Mouse (Mus musculus) embryonic facial prominence, embryonic 14.5 days (tissue): Measurements from ENCODE around the gene Gm884. TPM values are rescaled to one million over a fixed set of nuclear protein-coding genes. Genes with fewer than 3 reads are reported as not detected.

Experiments used
- ATAC-seq: fragments of 200-750 bp; cut with Nextera tagmentation; 2 replicates; pipeline ENCODE4 v1.8.0; 2017; ENCODE audit warnings: low read depth, moderate number of reproducible peaks, moderate TSS enrichment
- DNase-seq: peaks from one replicate; pipeline ENCODE4 v3.0.0-alpha.2; 2015; ENCODE audit warnings: low spot score
- H3K27ac ChIP-seq: fragments of 300-500 bp; sonication (generic); replicated peaks from 2 replicates; pipeline ENCODE4 v1.5.1; 2014; ENCODE audit warnings: low read depth, mild to moderate bottlenecking, low read length, moderate library complexity
- H3K27me3 ChIP-seq: fragments of 300-500 bp; sonication (generic); replicated peaks from 2 replicates; pipeline ENCODE4 v1.6.1; 2014; ENCODE audit warnings: low read length; ENCODE audit not compliant: control insufficient read depth, insufficient read depth
- H3K36me3 ChIP-seq: fragments of 300-500 bp; sonication (generic); 2 replicates; pipeline ENCODE4 v1.6.1; 2014; ENCODE audit warnings: low read length, mixed read lengths; ENCODE audit not compliant: control insufficient read depth, insufficient read depth
- H3K4me1 ChIP-seq: fragments of 300-500 bp; sonication (generic); 2 replicates; pipeline ENCODE4 v1.6.1; 2014; ENCODE audit warnings: antibody characterized with exemption, low read length; ENCODE audit not compliant: control insufficient read depth, insufficient read depth
- H3K4me2 ChIP-seq: fragments of 300-500 bp; sonication (generic); 2 replicates; pipeline ENCODE4 v1.6.1; 2014; ENCODE audit warnings: low read depth, mild to moderate bottlenecking, low read length, moderate library complexity, mixed read lengths
- H3K4me3 ChIP-seq: fragments of 300-500 bp; sonication (generic); 2 replicates; pipeline ENCODE4 v1.5.1; 2014; ENCODE audit warnings: low read depth, mild to moderate bottlenecking, low read length
- H3K9ac ChIP-seq: fragments of 300-500 bp; sonication (generic); 2 replicates; pipeline ENCODE4 v1.6.1; 2014; ENCODE audit warnings: low read depth, mild to moderate bottlenecking, low read length, moderate library complexity, mixed read lengths
- H3K9me3 ChIP-seq: fragments of 300-500 bp; sonication (generic); 2 replicates; pipeline ENCODE4 v1.6.1; 2016; ENCODE audit warnings: low read length; ENCODE audit not compliant: control insufficient read depth
- WGBS: fragments of 180-500 bp; shearing (Covaris S2); extraction: QIAGEN DNeasy Blood & Tissue Kit; methylation state at CpG from one replicate; pipeline ENCODE4 v1.1.7; 2014; 5-methylcytosine and 5-hydroxymethylcytosine counted together
- polyA plus RNA-seq: library from polyadenylated mRNA; unstranded; fragments of >200 nt; fragmentation: Nextera tagmentation; extraction: Ambion mirVana; gene quantifications from 2 replicates; pipeline ENCODE4 v1.2.1, GENCODE M21; 2014

Gene Gm884
- polyA plus RNA-seq, 1 experiment from 2014 or later = not detected

DNA sequence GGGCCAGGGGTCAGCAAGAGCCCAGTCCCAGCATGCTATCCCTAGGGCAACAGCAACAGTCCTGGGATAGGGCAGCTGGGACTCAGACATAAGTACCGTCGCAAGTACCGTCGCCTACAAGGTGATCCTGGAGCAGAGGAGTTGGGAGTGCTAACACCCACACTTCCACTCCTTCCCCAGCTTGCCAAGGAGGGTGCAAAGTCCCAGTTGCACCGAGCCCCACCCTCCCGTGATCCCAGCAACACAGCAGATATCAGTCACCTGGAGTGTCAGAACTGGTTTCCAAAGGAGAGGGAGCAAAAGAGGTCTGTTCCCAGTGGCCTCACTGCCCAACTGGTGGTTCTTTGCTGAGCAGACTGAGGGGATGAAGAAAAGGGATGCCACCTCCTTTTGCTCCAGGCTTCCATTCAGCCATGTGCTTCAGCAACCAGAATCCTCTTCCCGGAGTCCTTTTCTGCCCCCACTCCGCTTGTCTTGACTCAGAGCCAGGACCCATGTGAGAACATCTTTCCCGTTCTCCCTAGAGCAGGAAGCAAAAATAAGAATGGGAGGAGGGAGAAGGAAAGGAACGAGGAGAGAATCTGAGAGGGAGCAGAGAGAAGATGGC, 32.5 kb upstream of the Gm884 start:
- H3K4me1 ChIP-seq = 0 out of 2 replicates have a peak, but pooled peaks cover 4% of the 10 kb centered on the region
- no peak overlapping the region for H3K9ac ChIP-seq
- H3K27ac ChIP-seq = no peak overlapping the region
- H3K9me3 ChIP-seq = no peaks in the 10 kb centered on the region
- H3K36me3 ChIP-seq = no peaks in the 10 kb centered on the region
- H3K4me2 ChIP-seq = no peak overlapping the region
- peaks cover 79% of the 10 kb centered on the region for H3K27me3 ChIP-seq
- H3K4me3 ChIP-seq = no peak overlapping the region
- ATAC-seq = no peak
- no peak for DNase-seq
- 71% methylated on average over 10 of the region's 10 CpGs for WGBS

DNA sequence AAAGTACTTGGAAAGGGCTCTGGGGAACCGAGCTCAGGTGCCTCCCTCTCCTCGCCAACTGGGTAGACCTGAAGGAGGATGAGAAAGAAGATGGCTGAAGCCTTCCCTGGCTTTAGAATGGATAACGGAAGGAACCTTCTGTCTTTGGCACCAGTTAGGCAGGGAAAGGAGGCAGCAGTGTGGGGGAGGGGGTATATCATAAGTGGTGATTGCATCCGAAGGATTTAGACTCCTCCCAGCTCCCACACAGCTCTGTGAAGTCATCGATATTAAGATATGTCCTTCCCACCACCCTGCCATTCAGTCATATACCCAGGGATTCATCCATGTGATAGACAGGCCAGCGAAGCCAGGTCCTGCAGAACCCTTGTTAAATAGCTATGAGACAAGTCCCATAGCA, 30.5 kb upstream of the Gm884 start:
- Histone ChIP-seq H3K4me2 (no peak overlapping the region), H3K4me3 (no peak overlapping the region), H3K27ac (no peak overlapping the region), H3K36me3 (no peaks in the 10 kb centered on the region), H3K9me3 (no peaks in the 10 kb centered on the region), H3K27me3 (peaks cover 92% of the 10 kb centered on the region), H3K9ac (no peak overlapping the region), H3K4me1 (0 out of 2 replicates have a peak, but pooled peaks cover 4% of the 10 kb centered on the region)
- ATAC-seq = no peak
- 79% methylated on average over 6 of the region's 6 CpGs for WGBS
- DNase-seq = no peak

DNA sequence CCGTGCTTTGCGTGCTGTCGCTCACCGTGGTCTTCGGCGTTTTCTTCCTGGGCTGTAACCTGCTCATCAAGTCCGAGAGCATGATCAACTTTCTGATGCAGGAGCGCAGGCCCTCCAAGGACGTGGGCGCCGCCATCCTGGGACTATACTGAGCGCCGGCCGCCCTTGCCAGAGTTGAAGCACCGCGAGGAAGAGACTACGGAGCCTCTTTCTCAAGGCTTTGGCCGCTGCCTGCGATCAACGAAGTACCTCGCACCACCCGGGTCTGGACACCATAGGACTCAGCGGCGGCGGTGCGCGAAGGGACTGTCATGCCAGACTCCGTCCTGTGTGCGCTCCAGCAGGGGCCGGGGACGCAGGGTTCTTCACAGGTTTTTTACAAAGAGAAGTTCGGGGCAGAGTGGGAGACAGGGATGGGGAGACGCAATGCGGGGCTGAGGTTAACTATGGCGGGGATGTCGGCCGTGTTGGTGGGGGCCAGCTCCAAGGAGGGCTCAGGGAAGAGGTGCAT, 29.1 kb upstream of the Gm884 start:
- no peak for ATAC-seq
- H3K27ac ChIP-seq = no peak overlapping the region
- peak overlapping the region; percentile 43 for H3K4me3 ChIP-seq
- H3K9me3 ChIP-seq = no peaks in the 10 kb centered on the region
- H3K27me3 ChIP-seq = peaks cover 80% of the 10 kb centered on the region
- 0 out of 2 replicates have a peak, but pooled peaks cover 4% of the 10 kb centered on the region for H3K4me1 ChIP-seq
- WGBS = 2% methylated on average over 24 of the region's 37 CpGs
- no peak for DNase-seq
- H3K36me3 ChIP-seq = no peaks in the 10 kb centered on the region
- peak overlapping the region; percentile 68 for H3K4me2 ChIP-seq
- 0 out of 2 replicates have a peak overlapping the region, but pooled peaks have one; percentile 37 for H3K9ac ChIP-seq

DNA sequence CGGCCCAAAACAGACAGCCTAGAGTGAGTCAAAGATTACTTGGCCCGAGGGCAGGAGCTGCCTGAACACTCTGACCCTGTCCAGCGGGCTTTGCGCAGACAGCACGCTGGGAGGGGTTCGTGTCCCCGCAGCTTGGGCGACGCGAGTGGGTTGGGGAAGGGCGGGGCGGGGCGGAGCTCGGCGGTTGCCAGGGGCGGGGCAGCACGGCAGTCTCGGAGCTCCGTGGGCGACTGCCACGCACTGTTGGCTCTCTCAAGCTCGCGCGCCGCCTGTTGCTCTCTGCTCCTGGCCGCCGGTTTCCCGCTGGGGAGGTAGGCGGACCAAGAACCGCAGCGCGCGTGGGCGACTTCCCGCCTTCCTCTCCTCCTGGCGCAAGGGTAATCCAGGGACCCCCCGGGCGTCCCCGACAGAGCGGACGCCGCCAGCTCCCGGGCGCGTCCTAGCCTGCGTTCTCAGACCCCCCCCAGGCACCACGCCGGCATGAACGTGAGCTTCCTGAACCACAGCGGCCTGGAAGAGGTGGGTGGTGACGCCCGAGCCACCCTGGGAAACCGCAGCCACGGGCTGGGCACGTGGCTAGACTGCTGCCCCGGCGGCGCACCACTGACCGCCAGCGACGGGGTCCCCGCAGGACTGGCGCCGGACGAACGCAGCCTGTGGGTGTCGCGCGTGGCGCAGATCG, 28.5 kb upstream of the Gm884 start, which contains the start of gene Rprml:
Rprml (plus strand) TSS at position 270 of the 682 bp plus-strand sequence.
- Histone ChIP-seq H3K4me2 (peak within 1 kb of the TSS; percentile 68), H3K36me3 (no peaks in the 10 kb centered on the region), H3K27ac (no peak within 1 kb of the TSS), H3K27me3 (peaks cover 74% of the 10 kb centered on the region), H3K4me1 (0 out of 2 replicates have a peak, but pooled peaks cover 4% of the 10 kb centered on the region), H3K4me3 (peak within 1 kb of the TSS; percentile 43), H3K9ac (0 out of 2 replicates have a peak within 1 kb of the TSS, but pooled peaks have one; percentile 37), H3K9me3 (no peaks in the 10 kb centered on the region)
- under 1% methylated on average over 40 of the region's 71 CpGs for WGBS
- ATAC-seq (peak; percentile 26; the same call in 1 of the 2 replicates), DNase-seq (no peak)

DNA sequence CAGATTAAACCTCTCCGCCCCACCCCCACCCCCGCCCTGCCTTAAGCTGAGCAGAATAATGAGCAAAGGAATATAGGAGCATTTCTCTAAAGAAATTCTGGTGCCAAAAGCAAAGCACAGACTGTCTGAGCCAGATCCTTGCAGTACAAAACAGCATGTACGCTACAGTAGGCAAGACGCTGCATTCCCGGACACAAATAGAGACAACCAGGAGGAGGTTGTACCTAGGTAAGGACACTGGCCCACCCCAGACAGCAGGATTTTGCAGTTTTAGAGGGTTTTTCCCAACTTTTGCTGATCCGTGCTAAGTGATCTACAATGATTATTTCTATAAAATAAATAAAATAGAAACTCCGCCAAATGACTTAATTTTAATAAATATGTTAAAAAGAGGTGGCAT, 27.7 kb upstream of the Gm884 start:
- Histone ChIP-seq H3K9me3 (no peaks in the 10 kb centered on the region), H3K4me2 (no peak overlapping the region)
- WGBS = 26% methylated on average over 7 of the region's 7 CpGs

DNA sequence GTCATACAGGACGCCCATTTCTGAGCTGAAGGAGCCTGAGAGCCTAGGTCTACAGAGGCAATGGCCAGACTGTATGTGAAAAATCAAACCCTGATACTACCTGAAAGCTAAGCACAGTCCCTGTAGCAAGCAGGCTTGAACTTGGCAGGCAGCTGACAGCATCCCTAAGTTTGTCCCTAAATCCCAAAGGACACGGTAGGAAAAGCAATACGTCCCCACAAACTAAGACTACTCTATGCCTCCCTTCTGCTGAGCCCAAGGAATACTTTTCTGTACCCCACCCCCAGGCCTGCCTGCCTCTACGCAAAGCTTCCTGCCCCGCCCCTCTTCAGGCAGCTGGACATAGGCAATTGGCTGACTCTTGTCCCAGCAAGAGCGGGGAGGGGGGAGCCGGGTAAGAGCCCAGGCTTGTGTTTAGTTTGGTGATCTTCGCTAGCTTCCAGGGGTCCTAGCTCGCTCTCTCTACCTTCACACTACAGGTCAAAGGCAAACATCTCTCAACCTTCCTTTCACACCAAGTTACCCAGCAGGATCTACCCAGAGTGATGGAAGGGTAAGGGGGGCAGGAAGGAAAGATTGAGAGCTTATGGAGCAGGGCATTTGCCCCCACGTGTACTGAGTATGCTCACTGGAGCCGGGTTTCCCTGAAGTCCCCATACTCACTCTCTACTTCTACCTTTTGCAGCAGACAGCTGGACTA, 27.1 kb upstream of the Gm884 start:
- Histone ChIP-seq H3K27ac (no peak overlapping the region), H3K4me1 (0 out of 2 replicates have a peak, but pooled peaks cover 4% of the 10 kb centered on the region), H3K36me3 (no peaks in the 10 kb centered on the region), H3K27me3 (peaks cover 64% of the 10 kb centered on the region), H3K9me3 (no peaks in the 10 kb centered on the region), H3K4me2 (no peak overlapping the region), H3K4me3 (no peak overlapping the region), H3K9ac (no peak overlapping the region)
- 8% methylated on average over 11 of the region's 11 CpGs for WGBS
- ATAC-seq (no peak), DNase-seq (no peak)

More for the DNA sequence above, 27.7 kb upstream of the Gm884 start:
- ATAC-seq (no peak), DNase-seq (no peak)
- H3K36me3 ChIP-seq = no peaks in the 10 kb centered on the region
- peaks cover 67% of the 10 kb centered on the region for H3K27me3 ChIP-seq
- H3K4me3 ChIP-seq = no peak overlapping the region; the same call in 1 of the 2 replicates
- no peak overlapping the region for H3K27ac ChIP-seq
- H3K4me1 ChIP-seq = 0 out of 2 replicates have a peak, but pooled peaks cover 4% of the 10 kb centered on the region
- H3K9ac ChIP-seq = no peak overlapping the region

DNA sequence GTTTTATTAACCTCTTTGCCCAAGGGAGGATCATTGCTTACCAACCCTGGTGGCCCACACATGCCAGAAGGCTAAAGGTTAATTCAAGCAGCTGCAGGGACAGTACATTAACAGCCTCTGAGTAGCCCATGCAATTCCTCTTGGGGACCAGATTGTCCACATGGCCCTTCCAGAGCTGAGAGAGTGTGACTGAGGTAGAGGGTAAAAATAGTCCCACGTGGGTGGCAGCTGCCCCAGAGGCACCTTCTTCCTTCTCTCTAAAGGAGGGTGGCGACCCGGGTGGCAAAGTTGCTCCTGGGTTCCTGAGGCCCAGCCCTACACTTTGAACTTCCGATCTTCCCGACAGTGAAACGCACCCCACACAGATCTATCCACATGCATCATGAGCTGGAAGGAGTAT, 25.4 kb upstream of the Gm884 start:
- H3K4me2 ChIP-seq = no peak overlapping the region
- DNase-seq = no peak
- no peak overlapping the region for H3K9ac ChIP-seq
- no peaks in the 10 kb centered on the region for H3K36me3 ChIP-seq
- 73% methylated on average over 6 of the region's 6 CpGs for WGBS
- no peak overlapping the region for H3K27ac ChIP-seq
- no peaks in the 10 kb centered on the region for H3K9me3 ChIP-seq
- 0 out of 2 replicates have a peak, but pooled peaks cover 4% of the 10 kb centered on the region for H3K4me1 ChIP-seq
- peaks cover 46% of the 10 kb centered on the region for H3K27me3 ChIP-seq
- ATAC-seq = no peak
- no peak overlapping the region for H3K4me3 ChIP-seq

DNA sequence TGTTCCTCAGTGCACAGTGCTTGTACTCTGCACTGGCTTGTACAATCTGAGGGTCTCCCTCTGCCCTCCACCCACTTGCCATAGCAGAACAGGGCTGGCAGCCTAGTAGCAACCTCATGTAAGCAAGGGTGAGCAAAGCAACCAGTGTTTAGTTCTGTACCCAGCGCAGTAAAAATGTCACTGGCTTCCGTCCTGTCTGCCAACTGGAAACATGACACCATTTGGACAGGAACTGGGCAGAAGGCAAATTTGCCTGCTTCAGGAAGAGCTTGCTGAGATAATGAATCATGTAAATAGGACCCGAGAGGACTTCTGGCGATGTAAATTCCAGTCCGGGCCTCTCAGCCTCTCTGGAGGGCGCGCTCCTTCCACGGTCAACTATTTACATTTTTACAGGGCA, 24.8 kb upstream of the Gm884 start:
- peaks cover 40% of the 10 kb centered on the region for H3K27me3 ChIP-seq
- no peaks in the 10 kb centered on the region for H3K36me3 ChIP-seq
- no peak overlapping the region for H3K9ac ChIP-seq
- 59% methylated on average over 8 of the region's 8 CpGs for WGBS
- H3K9me3 ChIP-seq = no peaks in the 10 kb centered on the region
- H3K27ac ChIP-seq = no peak overlapping the region
- H3K4me1 ChIP-seq = 0 out of 2 replicates have a peak, but pooled peaks cover 4% of the 10 kb centered on the region
- ATAC-seq (no peak), DNase-seq (no peak)
- H3K4me2 ChIP-seq = no peak overlapping the region
- H3K4me3 ChIP-seq = no peak overlapping the region
